Mouse (Mus musculus) heart, adult 2 months (tissue): ENCODE data around the gene Lmntd1.

Experiments used
- CTCF ChIP-seq: fragments of 200-600 bp; IDR thresholded peaks from 2 replicates; pipeline ENCODE4 v1.8.1; 2022; ENCODE audit warnings: antibody characterized with exemption, mild to moderate bottlenecking, moderate library complexity
- EP300 ChIP-seq: fragments of 200-500 bp; IDR thresholded peaks from 2 replicates; pipeline ENCODE4 v1.6.1; 2011; ENCODE audit warnings: low read depth, low read length, control low read depth; ENCODE audit not compliant: insufficient read depth
- POLR2A ChIP-seq: fragments of 200-500 bp; IDR thresholded peaks from 2 replicates; pipeline ENCODE4 v1.6.1; 2011; ENCODE audit warnings: mild to moderate bottlenecking, low read depth, low read length, control low read depth; ENCODE audit not compliant: insufficient read depth

- TF ChIP-seq CTCF (no peak), POLR2A (no peak), EP300 (no peak)
Measured at GRCm38 (mm10) chr6:145595905-145596304, 18.2 kb downstream of the Lmntd1 start.
